Mouse (Mus musculus) kidney, adult 2 months (tissue): ENCODE results near the gene Stoml2.

Experiments
- CTCF ChIP-seq: fragments of 200-500 bp; conservative IDR thresholded peaks from 2 replicates; pipeline ENCODE4 v1.5.1; 2011; ENCODE audit warnings: low read depth, mild to moderate bottlenecking, control low read depth, low read length, moderate library complexity, mixed read lengths; ENCODE audit not compliant: insufficient read depth, insufficient read length
- POLR2A ChIP-seq: fragments of 200-500 bp; IDR thresholded peaks from one replicate; pipeline ENCODE4 v1.6.1; 2011; ENCODE audit warnings: low read depth, low read length, control low read depth

DNA sequence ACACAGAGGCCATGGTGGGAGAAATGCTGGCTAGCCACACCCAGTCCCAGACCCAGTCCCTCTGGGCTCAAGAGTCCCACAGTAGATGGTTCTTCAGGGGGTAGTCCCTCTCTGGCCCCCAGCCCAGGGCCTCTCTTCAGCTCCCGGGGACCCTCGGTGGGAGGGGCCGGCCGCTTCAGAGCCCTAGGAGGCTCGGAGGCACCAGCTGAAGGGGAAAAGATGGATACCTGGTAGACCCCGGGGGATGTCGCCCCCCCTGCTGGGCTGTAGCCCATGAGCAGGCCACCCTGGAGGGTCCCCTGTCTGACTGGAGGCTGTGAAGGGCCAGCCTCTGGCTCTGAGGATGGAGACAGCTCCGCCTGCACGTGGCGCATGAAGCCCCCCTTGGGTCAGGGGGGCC, 4.8 kb upstream of the Stoml2 start:
- TF ChIP-seq CTCF (no peak), POLR2A (no peak)
